ENCODE assay signal across 9 mouse cellular contexts in genomic region chr12:80059773-80060328, GRCm38 (mm10). TPM values are rescaled to one million over a fixed set of nuclear protein-coding genes. Genes with fewer than 3 reads are reported as not detected.
DNase-seq lines count a peak whose midpoint lies in the region; ATAC-seq and TF ChIP-seq lines count a peak whose summit lies in the region.
"Had no signal": no experiment of that assay in that cellular context is flagged by ENCODE, and none has a peak within 500 bp of the region (broad histone marks: within the 10 kb centered on the region; RNA-seq: fewer than 3 reads in every experiment).

No protein-coding gene starts in this region.

- no peak for TF ChIP-seq CTCF in CH12.LX (conservative IDR thresholded peaks at IDR 0.05 in 1 of 2, IDR thresholded peaks at IDR 0.05 in 1 of 2; ENCODE audit: low read depth in 2 of 2, low read length in 2 of 2)

- no peak overlapping the region for H3K4me3 ChIP-seq in heart, embryonic 15.5 days
- no peak overlapping the region for H3K4me3 ChIP-seq in CH12.LX (replicated peaks in 1 of 3; ENCODE audit: low read depth in 2 of 3, low read length in 2 of 3, poor library complexity in 1 of 3)
- no peak overlapping the region for H3K4me3 ChIP-seq in forebrain, embryonic 15.5 days
- no peak overlapping the region for H3K4me3 ChIP-seq in limb, embryonic 12.5 days (replicated peaks)

- no peak for TF ChIP-seq RAD21 in CH12.LX (IDR thresholded peaks at IDR 0.05; ENCODE audit: low read depth, low read length)

- TF ChIP-seq POLR2A in CH12.LX (IDR thresholded peaks at IDR 0.05; ENCODE audit: low read depth, low read length) = no peak

- H3K9me3 ChIP-seq in heart, embryonic 15.5 days (replicated peaks) = no peaks in the 10 kb centered on the region
- H3K9me3 ChIP-seq in CH12.LX (replicated peaks; ENCODE audit: low read length) = no peaks in the 10 kb centered on the region
- no peaks in the 10 kb centered on the region for H3K9me3 ChIP-seq in forebrain, embryonic 15.5 days
- H3K9me3 ChIP-seq in limb, embryonic 12.5 days = no peaks in the 10 kb centered on the region

- WGBS in heart, embryonic 15.5 days = 63% methylated on average over 5 of the region's 5 CpGs
- 61% methylated on average over 5 of the region's 5 CpGs for WGBS in forebrain, embryonic 15.5 days
- WGBS in limb, embryonic 12.5 days = 51% methylated on average over 5 of the region's 5 CpGs

- H3K4me1 ChIP-seq in heart, embryonic 15.5 days (replicated peaks) = peaks cover 55% of the 10 kb centered on the region
- peaks cover 52 to 94% of the 10 kb centered on the region in 2 experiments for H3K4me1 ChIP-seq in CH12.LX (ENCODE audit: control insufficient read depth in 1 of 2, insufficient read depth in 2 of 2)
- H3K4me1 ChIP-seq in forebrain, embryonic 15.5 days = peaks cover 42% of the 10 kb centered on the region
- peaks cover 54% of the 10 kb centered on the region for H3K4me1 ChIP-seq in limb, embryonic 12.5 days (replicated peaks)

- DNase-seq in heart, postnatal 10 days = no peak
- DNase-seq in CH12.LX (ENCODE audit: extremely low read depth) = no peak
- no peak for DNase-seq in left cerebral cortex, postnatal 36 days (ENCODE audit: low spot score in 2 of 2)
- no peak for DNase-seq in embryo, embryonic 10 days (ENCODE audit: low spot score)
- DNase-seq: cerebellum, adult 9-11 months had no signal

- in situ Hi-C loops in CH12.LX (cut with MboI; ENCODE audit: low pct_ligation_motif_present, low pct_unique_long_range_greater_than_20kb, low sequenced_read_pairs) = loop anchor here (5.0 kb wide), 1 partner anchor 53 kb away; no protein-coding TSS in a partner anchor

- dilution Hi-C loops in CH12.LX (cut with MboI; ENCODE audit: extremely low pct_ligation_motif_present, extremely low pct_unique_long_range_greater_than_20kb, low sequenced_read_pairs) = no loop called here

- ATAC-seq in heart, embryonic 15.5 days (replicated peaks; ENCODE audit: insufficient number of reproducible peaks, insufficient read depth, low FRiP score, low read depth) = no peak
- ATAC-seq in forebrain, embryonic 15.5 days (replicated peaks) = no peak
- no peak for ATAC-seq in limb, embryonic 12.5 days (ENCODE audit: insufficient number of reproducible peaks, insufficient read depth, low FRiP score, low TSS enrichment, low read depth)
- no peak for ATAC-seq in megakaryocyte, adult 5-6 weeks (ENCODE audit: poor library complexity, severe bottlenecking)

- intact Hi-C loops in heart, postnatal 10 days (cut with DNase I) = loop anchor here (5.0 kb wide), 4 partner anchors 38 to 448 kb away; no protein-coding TSS in a partner anchor
- intact Hi-C loops in left cerebral cortex, postnatal 36 days (cut with DNase I) = loop anchor here (5.0 kb wide), 1 partner anchor 52 kb away; the partner anchor contains the start of gene Zfp36l1

- no peaks in the 10 kb centered on the region for H3K27me3 ChIP-seq in heart, embryonic 15.5 days
- no peaks in the 10 kb centered on the region for H3K27me3 ChIP-seq in CH12.LX (replicated peaks)
- H3K27me3 ChIP-seq in forebrain, embryonic 15.5 days = no peaks in the 10 kb centered on the region
- no peaks in the 10 kb centered on the region for H3K27me3 ChIP-seq in limb, embryonic 12.5 days

- H3K79me2 ChIP-seq in CH12.LX (replicated peaks; ENCODE audit: control insufficient read depth, extremely low read depth, insufficient read depth, poor library complexity, severe bottlenecking) = no peaks in the 10 kb centered on the region

- H3K4me2 ChIP-seq in heart, embryonic 15.5 days = no peak overlapping the region
- no peak overlapping the region; the same call in 1 of the 2 replicates for H3K4me2 ChIP-seq in CH12.LX (ENCODE audit: insufficient read depth, low read depth, poor library complexity, severe bottlenecking)
- no peak overlapping the region for H3K4me2 ChIP-seq in forebrain, embryonic 15.5 days (replicated peaks)
- no peak overlapping the region for H3K4me2 ChIP-seq in limb, embryonic 12.5 days

- TF ChIP-seq EP300 in CH12.LX (IDR thresholded peaks at IDR 0.05; ENCODE audit: low read length) = peak; percentile 38; the same call in 1 of the 2 replicates

- H3K27ac ChIP-seq in heart, embryonic 15.5 days = peak overlapping the region; percentile 89
- peak overlapping the region; percentile 79 for H3K27ac ChIP-seq in CH12.LX (ENCODE audit: insufficient read depth, low read depth)
- H3K27ac ChIP-seq in forebrain, embryonic 15.5 days (replicated peaks) = peak overlapping the region; percentile 46; the same call in 1 of the 2 replicates
- peak overlapping the region; percentile 47 for H3K27ac ChIP-seq in limb, embryonic 12.5 days

- no peak overlapping the region for H3K9ac ChIP-seq in heart, embryonic 15.5 days
- H3K9ac ChIP-seq in CH12.LX (ENCODE audit: insufficient read depth, low read depth) = peak overlapping the region; percentile 46; the same call in 1 of the 2 replicates
- H3K9ac ChIP-seq in forebrain, embryonic 15.5 days (replicated peaks) = no peak overlapping the region
- no peak overlapping the region for H3K9ac ChIP-seq in limb, embryonic 12.5 days (replicated peaks)

- no peaks in the 10 kb centered on the region for H3K36me3 ChIP-seq in heart, embryonic 15.5 days
- H3K36me3 ChIP-seq in CH12.LX (replicated peaks in 1 of 2; ENCODE audit: control insufficient read depth in 1 of 2, insufficient read depth in 1 of 2, low read length in 1 of 2) = no peaks in the 10 kb centered on the region
- H3K36me3 ChIP-seq in forebrain, embryonic 15.5 days = no peaks in the 10 kb centered on the region
- no peaks in the 10 kb centered on the region for H3K36me3 ChIP-seq in limb, embryonic 12.5 days

TF ChIP-seq in CH12.LX, 34 proteins besides CTCF, POLR2A, EP300 and RAD21:
- TF ChIP-seq TCF12 (IDR thresholded peaks at IDR 0.05; ENCODE audit: low read depth, low read length) (0 out of 2 replicates have a peak, but pooled peaks have one; percentile 16), HCFC1 (IDR thresholded peaks at IDR 0.05; ENCODE audit: low read depth, low read length) (no peak), JUN (IDR thresholded peaks at IDR 0.05; ENCODE audit: insufficient read depth, low read depth, low read length) (no peak), ZNF384 (IDR thresholded peaks at IDR 0.05; ENCODE audit: low read depth, low read length) (peak; percentile 7; the same call in 1 of the 2 replicates), CHD1 (IDR thresholded peaks at IDR 0.05; ENCODE audit: low read depth, low read length) (0 out of 2 replicates have a peak, but pooled peaks have one; percentile 23)

RNA-seq across cellular contexts. Expression of gene Zfp36l1, which starts 53.0 kb away (rescaled TPM):
- polyA plus RNA-seq in heart, embryonic 15.5 days (2015; fragmentation: Nextera tagmentation; extraction: Ambion mirVana) = 94.7 and 107 TPM in 2 replicates
- total RNA-seq in heart, postnatal 10 days (2021) = 100 to 1,000 TPM; 126 to 152 TPM
- total RNA-seq in CH12.LX (2012; rRNA removed) = 42.3 and 50.7 TPM in 2 replicates
- 26.2 and 32.7 TPM in 2 replicates for total RNA-seq in CH12.LX (2014; rRNA removed)
- 175 and 192 TPM in 2 replicates for polyA plus RNA-seq in CH12.LX (2012; ENCODE audit: insufficient read length, low read depth)
- 28.2 and 35.3 TPM in 2 replicates for polyA plus RNA-seq in forebrain, embryonic 15.5 days (2015; fragmentation: Nextera tagmentation; extraction: Ambion mirVana)
- polyA plus RNA-seq in limb, embryonic 12.5 days (2016; fragmentation: Nextera tagmentation; extraction: Ambion mirVana) = 80.7 and 89.8 TPM in 2 replicates
- 10 to 100 TPM; 37.3 to 40.0 TPM for total RNA-seq in left cerebral cortex, postnatal 36 days (2021)
- total RNA-seq in megakaryocyte, adult 5-6 weeks (2015) = 15.6 and 21.0 TPM in 2 replicates
- total RNA-seq in megakaryocyte, adult 5-6 weeks (2017) = 3.8 and 5.4 TPM in 2 replicates
